Mouse (Mus musculus) CH12.LX (cell line): ENCODE measurements around the gene Cdh6. TPM values are rescaled to one million over a fixed set of nuclear protein-coding genes. Genes with fewer than 3 reads are reported as not detected.

Source experiments
- DNase-seq: peaks from one replicate; pipeline ENCODE4 v3.0.0-alpha.2; 2013; ENCODE audit errors: extremely low read depth
- H3K27ac ChIP-seq: 2 replicates; pipeline ENCODE4 v1.5.1; 2012; ENCODE audit warnings: low read depth, mild to moderate bottlenecking, control low read depth, moderate library complexity; ENCODE audit not compliant: insufficient read depth
- H3K27me3 ChIP-seq: replicated peaks from 2 replicates; pipeline ENCODE3; 2012; ENCODE audit warnings: inconsistent platforms
- H3K36me3 ChIP-seq, 2 experiments: replicated peaks in 1 of 2; 2 replicates each; pipeline versions ENCODE3 to v1.6.1; 2012; ENCODE audit warnings: inconsistent platforms in 1 of 2, low read length in 1 of 2, mild to moderate bottlenecking in 1 of 2, mixed read lengths in 1 of 2, moderate library complexity in 1 of 2; ENCODE audit not compliant: control insufficient read depth in 1 of 2, insufficient read depth in 1 of 2
- H3K4me1 ChIP-seq, 2 experiments: 2 replicates each; pipeline ENCODE4 v1.6.1; 2012; ENCODE audit warnings: inconsistent platforms in 1 of 2, moderate library complexity in 1 of 2; ENCODE audit not compliant: insufficient read depth in 2 of 2, control insufficient read depth in 1 of 2
- H3K4me2 ChIP-seq: 2 replicates; pipeline ENCODE4 v1.6.1; 2012; ENCODE audit warnings: low read depth, mild to moderate bottlenecking, control low read depth; ENCODE audit not compliant: poor library complexity, insufficient read depth, severe bottlenecking
- H3K4me3 ChIP-seq, 3 experiments: fragments of 150-350 bp in 1 of 3; sonication (generic) in 1 of 3; replicated peaks in 1 of 3; 2 replicates each; pipeline versions ENCODE3 to v1.5.1; 2011 to 2012; ENCODE audit warnings: low read depth in 2 of 3, low read length in 2 of 3, mild to moderate bottlenecking in 2 of 3, moderate library complexity in 2 of 3, control low read depth in 1 of 3, improper control_type of control experiment in 1 of 3, inconsistent platforms in 1 of 3, mixed read lengths in 1 of 3; ENCODE audit not compliant: poor library complexity in 1 of 3
- H3K79me2 ChIP-seq: replicated peaks from 2 replicates; pipeline ENCODE4 v1.6.1; 2012; ENCODE audit warnings: mild to moderate bottlenecking, moderate library complexity; ENCODE audit not compliant: control insufficient read depth, poor library complexity, insufficient read depth, severe bottlenecking; ENCODE audit errors: extremely low read depth
- H3K9ac ChIP-seq: 2 replicates; pipeline ENCODE4 v1.6.1; 2012; ENCODE audit warnings: low read depth, mild to moderate bottlenecking, control low read depth, moderate library complexity; ENCODE audit not compliant: insufficient read depth
- H3K9me3 ChIP-seq: replicated peaks from 2 replicates; pipeline ENCODE3; 2012; ENCODE audit warnings: low read length, inconsistent platforms, mixed read lengths
- BHLHE40 ChIP-seq: IDR thresholded peaks from 2 replicates; pipeline ENCODE4 v1.6.1; 2011; ENCODE audit warnings: mild to moderate bottlenecking, low read depth, low read length, improper control_type of control experiment
- CHD1 ChIP-seq: IDR thresholded peaks from 2 replicates; pipeline ENCODE4 v1.6.1; 2012; ENCODE audit warnings: low read depth, low read length, improper control_type of control experiment, inconsistent platforms
- CTCF ChIP-seq, 2 experiments: IDR thresholded peaks in 1 of 2; conservative IDR thresholded peaks in 1 of 2; 2 replicates each; pipeline ENCODE4 v1.5.1; 2011 to 2012; ENCODE audit warnings: low read depth in 2 of 2, low read length in 2 of 2, improper control_type of control experiment in 1 of 2, inconsistent platforms in 1 of 2, mild to moderate bottlenecking in 1 of 2, moderate library complexity in 1 of 2
- E2F4 ChIP-seq: IDR thresholded peaks from 2 replicates; pipeline ENCODE4 v1.6.1; 2011; ENCODE audit warnings: low read depth, low read length, improper control_type of control experiment; ENCODE audit not compliant: insufficient replicate concordance
- ELF1 ChIP-seq: IDR thresholded peaks from 2 replicates; pipeline ENCODE4 v1.6.1; 2014; ENCODE audit warnings: low read depth, mild to moderate bottlenecking, inconsistent platforms, low read length, improper control_type of control experiment
- EP300 ChIP-seq: IDR thresholded peaks from 2 replicates; pipeline ENCODE4 v1.6.1; 2011; ENCODE audit warnings: low read length, improper control_type of control experiment
- GABPA ChIP-seq: IDR thresholded peaks from 2 replicates; pipeline ENCODE4 v1.6.1; 2012; ENCODE audit warnings: low read depth, low read length, improper control_type of control experiment, inconsistent platforms; ENCODE audit not compliant: insufficient replicate concordance
- HCFC1 ChIP-seq: IDR thresholded peaks from 2 replicates; pipeline ENCODE4 v1.6.1; 2012; ENCODE audit warnings: low read depth, mild to moderate bottlenecking, inconsistent platforms, low read length, improper control_type of control experiment
- IRF4 ChIP-seq: IDR thresholded peaks from 2 replicates; pipeline ENCODE4 v1.6.1; 2014; ENCODE audit warnings: low read depth, mild to moderate bottlenecking, inconsistent platforms, low read length, improper control_type of control experiment
- JUN ChIP-seq: IDR thresholded peaks from 2 replicates; pipeline ENCODE4 v1.6.1; 2011; ENCODE audit warnings: low read depth, mild to moderate bottlenecking, low read length, improper control_type of control experiment, moderate library complexity; ENCODE audit not compliant: insufficient read depth
- KAT2A ChIP-seq: IDR thresholded peaks from 2 replicates; pipeline ENCODE4 v1.6.1; 2012; ENCODE audit warnings: low read length, improper control_type of control experiment, inconsistent platforms; ENCODE audit not compliant: insufficient replicate concordance
- MAFK ChIP-seq: IDR thresholded peaks from 2 replicates; pipeline ENCODE4 v1.6.1; 2011; ENCODE audit warnings: low read length, improper control_type of control experiment; ENCODE audit not compliant: insufficient replicate concordance
- MAX ChIP-seq: IDR thresholded peaks from 2 replicates; pipeline ENCODE4 v1.6.1; 2011; ENCODE audit warnings: low read length, improper control_type of control experiment
- MAZ ChIP-seq: IDR thresholded peaks from 2 replicates; pipeline ENCODE4 v1.6.1; 2012; ENCODE audit warnings: low read depth, mild to moderate bottlenecking, inconsistent platforms, low read length, improper control_type of control experiment, moderate library complexity
- MYC ChIP-seq: IDR thresholded peaks from 2 replicates; pipeline ENCODE4 v1.6.1; 2011; ENCODE audit warnings: low read depth, mild to moderate bottlenecking, improper control_type of control experiment, low read length
- NELFE ChIP-seq: IDR thresholded peaks from 2 replicates; pipeline ENCODE4 v1.6.1; 2011; ENCODE audit warnings: low read depth, low read length, improper control_type of control experiment
- NRF1 ChIP-seq: IDR thresholded peaks from 2 replicates; pipeline ENCODE4 v1.6.1; 2014; ENCODE audit warnings: low read depth, mild to moderate bottlenecking, inconsistent platforms, low read length, improper control_type of control experiment, moderate library complexity
- PAX5 ChIP-seq: IDR thresholded peaks from 2 replicates; pipeline ENCODE4 v1.6.1; 2012; ENCODE audit warnings: low read length, inconsistent platforms, mixed read lengths
- POLR2AphosphoS2 ChIP-seq: IDR thresholded peaks from 2 replicates; pipeline ENCODE4 v1.6.1; 2011; ENCODE audit warnings: low read depth, low read length, improper control_type of control experiment
- RAD21 ChIP-seq: IDR thresholded peaks from 2 replicates; pipeline ENCODE4 v1.6.1; 2011; ENCODE audit warnings: low read depth, mild to moderate bottlenecking, low read length, improper control_type of control experiment, moderate library complexity
- RCOR1 ChIP-seq: conservative IDR thresholded peaks from 2 replicates; pipeline ENCODE4 v1.6.1; 2012; ENCODE audit warnings: low read depth, mild to moderate bottlenecking, inconsistent platforms, low read length, improper control_type of control experiment
- SIN3A ChIP-seq: IDR thresholded peaks from 2 replicates; pipeline ENCODE4 v1.6.1; 2012; ENCODE audit warnings: low read length, improper control_type of control experiment, inconsistent platforms
- SMC3 ChIP-seq: IDR thresholded peaks from 2 replicates; pipeline ENCODE4 v1.6.1; 2011; ENCODE audit warnings: low read depth, low read length, improper control_type of control experiment
- TCF12 ChIP-seq: IDR thresholded peaks from 2 replicates; pipeline ENCODE4 v1.6.1; 2014; ENCODE audit warnings: low read depth, mild to moderate bottlenecking, inconsistent platforms, low read length, improper control_type of control experiment
- UBTF ChIP-seq: IDR thresholded peaks from 2 replicates; pipeline ENCODE4 v1.6.1; 2012; ENCODE audit warnings: low read depth, mild to moderate bottlenecking, inconsistent platforms, low read length, improper control_type of control experiment, moderate library complexity
- USF1 ChIP-seq: IDR thresholded peaks from 2 replicates; pipeline ENCODE4 v1.6.1; 2014; ENCODE audit warnings: low read depth, mild to moderate bottlenecking, inconsistent platforms, low read length, improper control_type of control experiment
- ZC3H11A ChIP-seq: IDR thresholded peaks from 2 replicates; pipeline ENCODE4 v1.6.1; 2012; ENCODE audit warnings: low read depth, mild to moderate bottlenecking, inconsistent platforms, low read length, improper control_type of control experiment
- ZKSCAN1 ChIP-seq: IDR thresholded peaks from 2 replicates; pipeline ENCODE4 v1.6.1; 2012; ENCODE audit warnings: low read depth, inconsistent platforms, low read length, improper control_type of control experiment, borderline replicate concordance
- ZMIZ1 ChIP-seq: IDR thresholded peaks from 2 replicates; pipeline ENCODE4 v1.6.1; 2012; ENCODE audit warnings: low read depth, mild to moderate bottlenecking, inconsistent platforms, low read length, improper control_type of control experiment
- dilution Hi-C: fragments of 300-500 bp; cut with MboI; formaldehyde crosslinking; loops from 2 replicates; pipeline ENCODE4 v1.14.3; 2020; ENCODE audit warnings: low sequenced_read_pairs; ENCODE audit not compliant: extremely low pct_unique_long_range_greater_than_20kb, extremely low pct_ligation_motif_present
- in situ Hi-C: fragments of 300-500 bp; cut with MboI; formaldehyde crosslinking; loops from 3 replicates; pipeline ENCODE4 v1.14.3; 2019; ENCODE audit warnings: low sequenced_read_pairs, low pct_ligation_motif_present, low pct_unique_long_range_greater_than_20kb, mixed read lengths
- polyA plus RNA-seq: library from polyadenylated mRNA; unstranded; fragments of >175 nt; gene quantifications from 2 replicates; pipeline ENCODE4 v1.2.1, GENCODE M21; 2012; ENCODE audit warnings: low read depth; ENCODE audit not compliant: insufficient read length
- total RNA-seq, 2 experiments: library from RNA; depleted of rRNA; stranded (reverse); fragments of 300-350 nt in 1 of 2; fragments of >200 nt in 1 of 2; gene quantifications; 2 replicates each; pipeline ENCODE4 v1.2.3; 2012 to 2014

Gene Cdh6
- total and polyA plus RNA-seq, 3 experiments: under 0.01 to 0.13 TPM; not detected in 1

GRCm38 (mm10) chr15:13183661-13184060 is 10.2 kb upstream of the Cdh6 start:
- in situ Hi-C loops: no loop called here
- H3K9me3 ChIP-seq: no peaks in the 10 kb centered on the region

GRCm38 (mm10) chr15:13181430-13181829 is 8.0 kb upstream of the Cdh6 start:
- H3K4me3 ChIP-seq: no peak overlapping the region
- DNase-seq: no peak
- no peaks in the 10 kb centered on the region for H3K79me2 ChIP-seq
- dilution Hi-C loops: no loop called here
- no peak overlapping the region for H3K9ac ChIP-seq
- H3K4me2 ChIP-seq: no peak overlapping the region
- H3K9me3 ChIP-seq: no peaks in the 10 kb centered on the region
- in situ Hi-C loops: no loop called here
- H3K27me3 ChIP-seq: no peaks in the 10 kb centered on the region
- no peaks in the 10 kb centered on the region for H3K4me1 ChIP-seq
- no peaks in the 10 kb centered on the region for H3K36me3 ChIP-seq
- no peak for TF ChIP-seq IRF4
- TF ChIP-seq USF1: no peak
- TF ChIP-seq MAFK: no peak
- TF ChIP-seq NRF1: no peak
- TF ChIP-seq MYC: no peak
- TF ChIP-seq ZC3H11A: no peak
- TF ChIP-seq BHLHE40: no peak
- no peak for TF ChIP-seq MAX
- TF ChIP-seq RCOR1: no peak
- no peak for TF ChIP-seq ELF1
- no peak for TF ChIP-seq CHD1
- TF ChIP-seq POLR2AphosphoS2: no peak
- TF ChIP-seq PAX5: no peak
- no peak for TF ChIP-seq EP300
- TF ChIP-seq HCFC1: no peak
- no peak for TF ChIP-seq SIN3A
- no peak for TF ChIP-seq UBTF
- no peak for TF ChIP-seq GABPA
- TF ChIP-seq JUN: no peak
- no peak for TF ChIP-seq E2F4
- H3K27ac ChIP-seq: no peak overlapping the region

More at GRCm38 (mm10) chr15:13183661-13184060, 10.2 kb upstream of the Cdh6 start:
- Histone ChIP-seq H3K27me3 (no peaks in the 10 kb centered on the region), H3K4me2 (no peak overlapping the region), H3K4me3 (no peak overlapping the region), H3K79me2 (no peaks in the 10 kb centered on the region), H3K36me3 (no peaks in the 10 kb centered on the region), H3K9ac (no peak overlapping the region), H3K4me1 (no peaks in the 10 kb centered on the region), H3K27ac (no peak overlapping the region)
- dilution Hi-C loops: no loop called here
- DNase-seq: no peak
- TF ChIP-seq MYC (no peak), ZKSCAN1 (no peak), ZC3H11A (no peak), MAZ (no peak), SIN3A (no peak), RAD21 (no peak), KAT2A (no peak), PAX5 (no peak), BHLHE40 (no peak), TCF12 (no peak), POLR2AphosphoS2 (no peak), ZMIZ1 (no peak), CTCF (conservative IDR thresholded peaks at IDR 0.05 in 1 of 2, IDR thresholded peaks at IDR 0.05 in 1 of 2; ENCODE audit: low read depth in 2 of 2, low read length in 2 of 2) (no peak), EP300 (no peak), GABPA (no peak), NELFE (no peak), SMC3 (no peak)
